ENCODE assay signal across 10 mouse cellular contexts in the genomic region with DNA sequence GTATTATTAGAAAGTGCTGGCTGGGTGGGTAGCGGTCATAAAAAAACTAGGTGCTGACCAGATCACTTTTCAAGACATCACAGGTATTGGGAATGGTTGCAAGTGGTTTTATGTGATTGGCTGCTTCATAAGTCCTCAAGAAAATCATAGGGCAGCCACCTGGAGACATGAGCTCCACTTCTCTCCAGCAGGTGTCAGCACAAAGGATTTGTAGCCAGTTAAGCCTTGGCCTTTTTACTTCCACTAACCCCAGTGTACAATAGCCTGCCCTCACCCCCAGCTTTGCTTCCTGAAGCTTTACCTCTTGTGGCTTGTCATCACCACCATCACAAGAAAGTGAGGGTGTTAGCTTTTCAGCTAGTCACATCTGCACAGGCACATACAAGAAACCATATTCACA.
A peak's percentile ranks its signal among the peaks of the same experiment; 100 is the strongest.
DNase-seq lines count a peak whose midpoint lies in the region; ATAC-seq and TF ChIP-seq lines count a peak whose summit lies in the region.
"Had no signal": no experiment of that assay in that cellular context is flagged by ENCODE, and none has a peak within 500 bp of the region (broad histone marks: within the 10 kb centered on the region; RNA-seq: fewer than 3 reads in every experiment).

No protein-coding gene starts in this region.

- no peak overlapping the region for H3K27ac ChIP-seq in hindbrain, embryonic 10.5 days
- H3K27ac ChIP-seq in hindbrain, embryonic 12.5 days: no peak overlapping the region
- H3K27ac ChIP-seq: limb, embryonic 13.5 days had no signal

- CTCF ChIA-PET in Patski (lab: Charles Lee): no interaction called here

- DNase-seq in hindbrain, embryonic 10.5 days (ENCODE audit: low spot score): peak; percentile 27
- DNase-seq in Patski (ENCODE audit: low read depth, low spot score): no peak
- DNase-seq in embryo, embryonic 10.5 days (ENCODE audit: low spot score): peak; percentile 62
- peak; percentile 48 to 68 for DNase-seq in kidney, postnatal 4 days
- DNase-seq in spleen, postnatal 10 days (ENCODE audit: low spot score in 2 of 2): no peak
- no peak for DNase-seq in right cerebral cortex, adult 2 months (ENCODE audit: low spot score in 2 of 2)
- DNase-seq in gastrocnemius, postnatal 10 days: no peak

- ATAC-seq in hindbrain, embryonic 12.5 days (ENCODE audit: low FRiP score): no peak
- ATAC-seq in Patski: no peak

- peaks cover 13% of the 10 kb centered on the region for H3K4me1 ChIP-seq in hindbrain, embryonic 10.5 days (replicated peaks)
- peaks cover 14% of the 10 kb centered on the region for H3K4me1 ChIP-seq in hindbrain, embryonic 12.5 days

- H3K4me2 ChIP-seq in hindbrain, embryonic 12.5 days (replicated peaks): no peak overlapping the region

- H3K9ac ChIP-seq in hindbrain, embryonic 12.5 days: no peak overlapping the region
- H3K9ac ChIP-seq: limb, embryonic 13.5 days had no signal

- in situ Hi-C loops in Patski (cut with MboI; ENCODE audit: low pct_unique_long_range_greater_than_20kb): no loop called here

- TF ChIP-seq CTCF in Patski (IDR thresholded peaks at IDR 0.05): peak; percentile 23

- 63% methylated on average over 1 of the region's 1 CpGs for WGBS in hindbrain, embryonic 10.5 days
- WGBS in hindbrain, embryonic 12.5 days: 55% methylated on average over 1 of the region's 1 CpGs

- no peaks in the 10 kb centered on the region for H3K36me3 ChIP-seq in hindbrain, embryonic 10.5 days
- H3K36me3 ChIP-seq in hindbrain, embryonic 12.5 days: no peaks in the 10 kb centered on the region
- H3K36me3 ChIP-seq: G1E; limb, embryonic 13.5 days had no signal

- H3K27me3 ChIP-seq in hindbrain, embryonic 10.5 days (ENCODE audit: insufficient read depth, poor library complexity, severe bottlenecking): no peaks in the 10 kb centered on the region
- no peaks in the 10 kb centered on the region for H3K27me3 ChIP-seq in hindbrain, embryonic 12.5 days
- H3K27me3 ChIP-seq in Patski: peaks cover 9% of the 10 kb centered on the region
- H3K27me3 ChIP-seq: limb, embryonic 13.5 days had no signal

- H3K9me3 ChIP-seq in hindbrain, embryonic 10.5 days: no peaks in the 10 kb centered on the region
- no peaks in the 10 kb centered on the region for H3K9me3 ChIP-seq in hindbrain, embryonic 12.5 days (replicated peaks)
- H3K9me3 ChIP-seq: limb, embryonic 13.5 days had no signal

- POLR2A ChIA-PET in Patski (lab: Charles Lee): no interaction called here

- H3K4me3 ChIP-seq in hindbrain, embryonic 10.5 days: no peak overlapping the region
- no peak overlapping the region for H3K4me3 ChIP-seq in hindbrain, embryonic 12.5 days

Comparison
In these comparisons a context has a peak if more than half of its experiments do, and no peak if none do; other contexts are left out.
1. DNase-seq: peak in hindbrain, embryonic 10.5 days (single experiment), embryo, embryonic 10.5 days (single experiment) and kidney, postnatal 4 days (2 of 2); none in Patski (single experiment), spleen, postnatal 10 days (0 of 2), right cerebral cortex, adult 2 months (0 of 2) and gastrocnemius, postnatal 10 days (single experiment).